Mouse (Mus musculus) erythroblast, embryonic 14.5 days (primary cell): ENCODE measurements around the gene Sfmbt1. TPM values are rescaled to one million over a fixed set of nuclear protein-coding genes. Genes with fewer than 3 reads are reported as not detected.

ENCODE experiments used
- H3K27me3 ChIP-seq: 2 replicates; pipeline ENCODE4 v1.6.1; 2012; ENCODE audit warnings: inconsistent platforms; ENCODE audit not compliant: control insufficient read depth
- H3K36me3 ChIP-seq: 2 replicates; pipeline ENCODE4 v1.6.1; 2012; ENCODE audit warnings: mild to moderate bottlenecking, inconsistent platforms; ENCODE audit not compliant: control insufficient read depth
- H3K4me1 ChIP-seq: 2 replicates; pipeline ENCODE4 v1.6.1; 2012; ENCODE audit warnings: inconsistent platforms; ENCODE audit not compliant: control insufficient read depth
- H3K4me3 ChIP-seq: replicated peaks from 2 replicates; pipeline ENCODE3; 2012; ENCODE audit warnings: moderate library complexity, mild to moderate bottlenecking, inconsistent platforms
- H3K9me3 ChIP-seq: 2 replicates; pipeline ENCODE4 v1.6.1; 2012; ENCODE audit warnings: low read length, inconsistent platforms, mixed read lengths; ENCODE audit not compliant: control insufficient read depth
- GATA1 ChIP-seq: IDR thresholded peaks from 2 replicates; pipeline ENCODE4 v1.6.1; 2012; ENCODE audit warnings: low read length, inconsistent platforms, mixed read lengths
- TAL1 ChIP-seq: IDR thresholded peaks from 3 replicates; pipeline ENCODE4 v1.6.1; 2012; ENCODE audit warnings: low read length, inconsistent platforms, mixed read lengths
- polyA plus RNA-seq: library from polyadenylated mRNA; stranded (reverse); fragments of >175 nt; gene quantifications from 2 replicates; pipeline ENCODE4 v1.2.3, GENCODE M21; 2012

The Sfmbt1 gene
- polyA plus RNA-seq, 1 experiment, result 0.13 TPM

DNA sequence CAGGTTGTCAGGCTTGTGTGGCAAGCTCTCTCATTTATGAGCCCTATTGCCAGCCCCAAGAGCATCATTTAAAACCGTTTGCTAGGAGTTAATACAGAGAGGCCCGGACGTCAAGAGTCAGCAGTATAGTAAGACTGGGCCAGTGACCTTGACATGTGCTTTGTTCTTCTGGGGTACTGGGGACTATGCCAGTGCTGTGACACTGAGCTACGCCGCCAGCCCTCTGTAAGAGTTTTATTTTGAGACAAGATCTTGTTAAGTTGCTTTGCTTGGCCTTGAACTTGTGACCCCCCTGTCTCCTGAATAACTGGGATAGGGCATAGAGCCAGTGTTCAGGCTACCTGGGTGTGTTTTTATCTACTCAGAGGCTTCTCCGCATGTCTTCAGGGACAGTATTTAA is 22.2 kb upstream of the Sfmbt1 start:
- Histone ChIP-seq H3K9me3 (no peaks in the 10 kb centered on the region), H3K36me3 (peaks cover 25% of the 10 kb centered on the region), H3K27me3 (no peaks in the 10 kb centered on the region), H3K4me1 (no peaks in the 10 kb centered on the region), H3K4me3 (no peak overlapping the region)
- TF ChIP-seq TAL1 (no peak), GATA1 (no peak)

DNA sequence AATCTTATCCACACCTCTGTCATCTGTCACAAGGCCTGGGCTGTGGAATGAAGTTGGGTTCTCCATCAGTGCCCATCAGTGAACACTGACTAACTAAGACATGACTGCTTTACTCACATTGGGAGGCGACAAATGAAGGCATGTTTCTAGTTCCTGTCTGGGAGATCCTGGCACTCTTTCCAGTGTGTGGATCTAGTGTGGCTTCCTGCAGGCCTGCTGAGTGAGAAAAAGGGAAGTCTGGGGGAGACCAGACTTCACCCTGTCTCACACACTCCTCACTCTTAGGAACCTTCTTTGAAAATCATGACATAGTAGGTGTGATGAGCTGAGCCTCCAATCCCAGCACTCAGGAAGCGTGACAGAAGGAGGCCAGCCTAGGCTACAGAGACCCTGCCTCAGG is 19.9 kb upstream of the Sfmbt1 start:
- Histone ChIP-seq H3K4me3 (no peak overlapping the region), H3K9me3 (no peaks in the 10 kb centered on the region), H3K27me3 (no peaks in the 10 kb centered on the region), H3K4me1 (peaks cover 2% of the 10 kb centered on the region; the same call in 1 of the 2 replicates), H3K36me3 (peaks cover 15% of the 10 kb centered on the region)
- TF ChIP-seq GATA1, result no peak

DNA sequence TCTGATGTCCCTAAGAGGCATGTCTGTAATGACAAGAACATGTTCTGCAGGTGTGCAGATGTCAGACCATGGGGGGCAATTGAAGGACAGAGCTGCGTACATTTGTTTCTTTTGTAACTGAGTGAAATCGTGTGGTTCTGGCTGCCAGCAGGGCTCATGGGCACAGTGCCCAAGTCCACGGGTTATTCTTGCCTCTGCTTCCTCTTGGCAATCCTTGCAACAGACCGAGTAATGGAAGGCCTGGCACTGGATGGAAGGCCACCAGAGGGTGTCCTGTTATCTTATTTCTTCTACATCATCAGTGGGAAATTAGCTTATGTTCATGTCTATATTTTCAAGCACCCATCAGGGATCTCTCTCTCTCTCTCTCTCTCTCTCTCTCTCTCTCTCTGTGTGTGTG is 19.0 kb upstream of the Sfmbt1 start:
- H3K4me1 ChIP-seq, result peaks cover 2% of the 10 kb centered on the region; the same call in 1 of the 2 replicates
- TF ChIP-seq TAL1 (no peak), GATA1 (no peak)
- no peak overlapping the region for H3K4me3 ChIP-seq
- H3K27me3 ChIP-seq, result no peaks in the 10 kb centered on the region
- no peaks in the 10 kb centered on the region for H3K9me3 ChIP-seq
- peaks cover 7% of the 10 kb centered on the region for H3K36me3 ChIP-seq

DNA sequence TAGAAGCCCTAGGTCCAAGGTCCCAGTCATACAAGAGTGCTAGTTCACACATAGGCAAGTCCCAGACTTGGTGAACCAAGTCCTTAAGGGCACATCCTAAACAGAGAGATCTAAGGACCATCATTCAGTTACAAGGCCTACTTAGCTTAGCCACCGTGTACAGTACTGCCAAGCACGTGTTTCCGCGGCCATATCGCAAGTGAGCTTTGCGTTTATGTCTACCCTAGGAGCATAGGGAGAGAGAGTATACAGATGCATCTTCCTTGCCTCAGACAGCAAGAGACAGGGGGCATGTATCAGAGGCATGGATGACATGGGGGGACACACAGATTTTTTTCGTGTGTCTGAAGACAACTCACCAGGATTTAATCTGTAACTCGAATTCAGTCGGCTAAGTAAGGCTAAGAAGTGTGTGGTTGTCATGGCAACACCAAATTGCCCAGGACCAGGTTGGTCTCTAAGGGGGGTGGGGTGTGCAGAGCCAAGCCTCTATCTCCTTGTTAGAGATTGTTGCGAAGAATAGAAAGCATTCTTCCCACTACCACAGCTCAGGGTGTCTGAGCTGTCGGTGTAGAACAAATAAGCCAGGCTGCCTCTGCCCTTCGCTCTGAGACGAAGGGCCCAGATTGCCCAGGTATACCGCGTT is 17.1 kb upstream of the Sfmbt1 start:
- TF ChIP-seq TAL1 (no peak), GATA1 (no peak)
- Histone ChIP-seq H3K4me3 (no peak overlapping the region), H3K36me3 (peaks cover 3% of the 10 kb centered on the region), H3K4me1 (peaks cover 2% of the 10 kb centered on the region; the same call in 1 of the 2 replicates), H3K9me3 (no peaks in the 10 kb centered on the region), H3K27me3 (no peaks in the 10 kb centered on the region)

DNA sequence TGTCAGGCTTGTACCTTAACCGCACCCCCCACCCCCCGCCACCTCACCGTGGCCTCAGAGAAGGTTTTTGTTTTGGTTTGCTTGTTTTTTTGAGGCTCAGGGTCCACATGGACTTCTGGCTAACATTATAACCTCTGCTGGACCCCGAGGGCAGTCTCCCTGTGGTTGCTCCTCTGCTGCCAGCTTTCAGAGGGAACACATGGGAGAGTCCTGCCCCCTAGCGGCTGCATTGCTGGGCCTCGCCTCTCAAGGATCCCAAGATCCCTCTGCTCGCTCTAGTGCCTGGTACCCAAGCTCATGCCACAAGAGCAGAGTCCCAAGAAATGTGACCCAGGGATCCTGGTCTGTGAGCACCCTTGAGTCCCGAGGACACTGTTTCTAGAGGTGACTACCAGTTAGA is 15.0 kb upstream of the Sfmbt1 start:
- no peak overlapping the region for H3K4me3 ChIP-seq
- H3K27me3 ChIP-seq, result no peaks in the 10 kb centered on the region
- TF ChIP-seq TAL1, result no peak
- TF ChIP-seq GATA1, result no peak
- no peaks in the 10 kb centered on the region for H3K9me3 ChIP-seq
- H3K36me3 ChIP-seq, result no peaks in the 10 kb centered on the region
- peaks cover 10% of the 10 kb centered on the region for H3K4me1 ChIP-seq

DNA sequence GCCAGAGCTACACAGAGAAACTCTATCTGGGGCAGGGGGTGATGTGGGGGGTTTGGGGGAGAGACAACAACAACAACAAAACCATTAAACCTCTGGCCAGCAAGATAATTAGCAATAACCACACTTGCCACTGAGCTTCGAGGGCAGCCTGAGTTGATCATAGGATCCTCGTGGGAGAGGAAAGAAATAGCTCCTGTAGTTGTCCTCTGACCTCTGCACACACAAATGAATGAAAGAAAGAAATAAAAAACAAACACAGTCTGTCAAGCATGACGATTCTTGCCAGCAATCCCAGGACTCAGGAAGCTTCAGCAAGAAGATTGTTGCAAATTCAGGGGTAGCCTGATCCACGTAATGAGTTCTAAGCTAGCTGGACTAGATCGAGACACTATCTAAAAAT is 12.1 kb upstream of the Sfmbt1 start:
- Histone ChIP-seq H3K4me1 (peaks cover 20% of the 10 kb centered on the region), H3K27me3 (no peaks in the 10 kb centered on the region), H3K36me3 (no peaks in the 10 kb centered on the region), H3K4me3 (no peak overlapping the region), H3K9me3 (no peaks in the 10 kb centered on the region)
- no peak for TF ChIP-seq TAL1
- TF ChIP-seq GATA1, result no peak

DNA sequence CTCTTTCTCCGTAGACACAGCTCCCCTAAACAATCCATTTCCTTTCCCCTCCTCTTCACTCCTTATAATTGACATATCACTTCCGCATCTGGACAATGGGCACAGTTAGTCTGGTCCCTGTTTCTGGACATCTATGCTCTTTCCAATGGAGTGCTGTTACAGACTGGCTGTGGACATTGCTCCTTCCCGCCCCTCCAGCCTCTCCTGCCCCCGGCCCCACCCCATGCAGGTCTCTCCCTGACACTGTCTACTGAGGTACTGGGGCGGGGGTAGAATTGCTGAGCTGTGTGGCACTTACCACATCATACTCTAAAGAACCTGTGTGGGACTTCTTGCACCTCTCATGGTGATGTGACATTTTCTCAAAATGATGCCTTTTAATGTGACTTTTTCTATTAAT is 11.6 kb upstream of the Sfmbt1 start:
- Histone ChIP-seq H3K36me3 (no peaks in the 10 kb centered on the region), H3K4me3 (no peak overlapping the region), H3K27me3 (no peaks in the 10 kb centered on the region), H3K9me3 (no peaks in the 10 kb centered on the region), H3K4me1 (peaks cover 25% of the 10 kb centered on the region)
- TF ChIP-seq GATA1, result no peak
- no peak for TF ChIP-seq TAL1

DNA sequence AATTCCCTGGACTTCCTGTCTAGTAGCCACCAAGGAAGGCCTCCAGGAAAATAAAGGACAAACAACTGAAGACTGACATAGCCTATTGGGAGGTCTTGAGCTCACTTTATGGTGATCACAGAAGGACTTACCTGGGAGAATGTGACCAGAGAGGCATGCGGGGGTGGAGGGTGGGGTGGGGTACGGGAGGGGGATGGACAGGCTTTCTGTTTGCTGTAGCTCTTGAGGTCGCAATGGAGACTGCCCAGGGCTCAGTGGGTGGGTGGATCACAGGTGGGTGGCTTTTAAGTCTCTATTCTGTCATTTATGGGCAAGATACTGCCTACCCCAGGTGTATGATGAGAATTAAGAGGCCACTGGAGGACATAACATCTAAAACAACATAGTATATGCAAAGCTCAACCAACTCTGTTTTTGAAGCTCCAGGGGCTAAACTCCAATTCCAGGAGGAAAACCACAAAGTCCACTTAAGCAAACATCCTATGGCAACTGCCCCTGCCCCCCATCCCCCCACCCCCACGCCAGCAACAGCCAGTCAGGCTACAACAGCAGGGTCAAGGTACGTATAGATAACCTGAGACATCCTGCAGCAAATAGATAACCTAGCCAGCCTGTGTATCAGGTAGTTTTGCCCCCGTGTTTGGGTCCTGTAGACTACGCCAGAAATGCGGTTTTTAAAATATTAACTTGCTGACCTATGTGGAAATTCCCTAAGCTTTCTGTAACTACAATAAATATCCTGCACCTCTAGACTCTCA is 10.4 kb upstream of the Sfmbt1 start:
- no peak for TF ChIP-seq GATA1
- TF ChIP-seq TAL1, result no peak
- Histone ChIP-seq H3K27me3 (no peaks in the 10 kb centered on the region), H3K36me3 (no peaks in the 10 kb centered on the region), H3K9me3 (no peaks in the 10 kb centered on the region), H3K4me1 (peaks cover 27% of the 10 kb centered on the region), H3K4me3 (no peak overlapping the region)

DNA sequence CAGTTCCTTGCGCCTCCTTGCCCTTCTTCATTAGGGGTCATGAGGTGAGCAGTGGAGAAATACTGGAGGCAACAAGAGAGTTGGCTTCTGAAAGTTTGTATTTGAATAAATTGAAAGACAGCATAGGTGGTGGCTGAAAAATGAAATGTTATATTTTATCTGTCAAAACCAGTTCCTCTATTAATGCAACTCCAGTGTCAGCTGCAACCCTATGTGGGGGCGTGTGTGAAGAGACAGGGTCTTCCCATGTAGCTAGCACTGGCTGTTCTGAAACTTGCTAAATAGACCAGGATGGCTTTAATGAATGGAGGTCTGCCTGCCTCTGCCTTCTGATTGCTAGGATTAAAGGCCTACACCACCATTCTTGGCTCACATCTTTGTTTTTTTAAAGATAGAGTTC is 2.8 kb upstream of the Sfmbt1 start:
- Histone ChIP-seq H3K36me3 (no peaks in the 10 kb centered on the region), H3K4me3 (no peak overlapping the region), H3K9me3 (no peaks in the 10 kb centered on the region), H3K27me3 (peaks cover 13% of the 10 kb centered on the region), H3K4me1 (peaks cover 29% of the 10 kb centered on the region)
- no peak for TF ChIP-seq TAL1
- TF ChIP-seq GATA1, result no peak
